Mouse (Mus musculus): ENCODE results near the gene Plac9b. TPM values are rescaled to one million over a fixed set of nuclear protein-coding genes. Genes with fewer than 3 reads are reported as not detected.
"Not testable (repeated sequence)": the region's sequence is repeated elsewhere in the genome, so short reads cannot be mapped to it uniquely, and the experiment has no call there.

The Plac9b gene
- 10 to 100 TPM in 1 of 2 experiments, 1 to 10 TPM in 1; 9.9 to 11.1 TPM for total RNA-seq (2021)

- DNase-seq (ENCODE audit: extremely low spot score in 1 of 2, low spot score in 1 of 2) = not testable (repeated sequence)
Measured at GRCm38 (mm10) chr14:26182380-26182779, at the start of gene Plac9b. Gene Plac9b, minus strand, starts transcription at chr14:26182480.

- DNase-seq (ENCODE audit: extremely low spot score in 1 of 2, low spot score in 1 of 2) = not testable (repeated sequence)
Measured at GRCm38 (mm10) chr14:26216233-26217000, 34.1 kb upstream of the Plac9b start.

GRCm38 (mm10) chr14:26206926-26207247 is 24.6 kb upstream of the Plac9b start, which contains the start of gene Tmem254b:
Gene Tmem254b, minus strand, starts transcription at chr14:26207041.
- not testable (repeated sequence) for DNase-seq (ENCODE audit: extremely low spot score in 1 of 2, low spot score in 1 of 2)

- DNase-seq (ENCODE audit: extremely low spot score in 1 of 2, low spot score in 1 of 2) = not testable (repeated sequence)
Measured at GRCm38 (mm10) chr14:26206197-26206925, 24.1 kb upstream of the Plac9b start.

- not testable (repeated sequence) for DNase-seq (ENCODE audit: extremely low spot score in 1 of 2, low spot score in 1 of 2)
Measured at GRCm38 (mm10) chr14:26197851-26198250, 15.6 kb upstream of the Plac9b start.

- DNase-seq (ENCODE audit: extremely low spot score in 1 of 2, low spot score in 1 of 2) = not testable (repeated sequence)
Measured at GRCm38 (mm10) chr14:26188361-26188760, 6.1 kb upstream of the Plac9b start.

- not testable (repeated sequence) for DNase-seq (ENCODE audit: extremely low spot score in 1 of 2, low spot score in 1 of 2)
Measured at GRCm38 (mm10) chr14:26186638-26187037, 4.4 kb upstream of the Plac9b start.

- not testable (repeated sequence) for DNase-seq (ENCODE audit: extremely low spot score in 1 of 2, low spot score in 1 of 2)
Measured at GRCm38 (mm10) chr14:26181660-26182059, 620 bp downstream of the Plac9b start.

GRCm38 (mm10) chr14:26175028-26175427 is 7.3 kb downstream of the Plac9b start:
- DNase-seq (ENCODE audit: extremely low spot score in 1 of 2, low spot score in 1 of 2) = not testable (repeated sequence)

- not testable (repeated sequence) for DNase-seq (ENCODE audit: extremely low spot score in 1 of 2, low spot score in 1 of 2)
Measured at GRCm38 (mm10) chr14:26173955-26174354, 8.3 kb downstream of the Plac9b start.

- DNase-seq (ENCODE audit: extremely low spot score in 1 of 2, low spot score in 1 of 2) = not testable (repeated sequence)
Measured at GRCm38 (mm10) chr14:26165266-26165665, 17.0 kb downstream of the Plac9b start.

GRCm38 (mm10) chr14:26162423-26162822 is 19.9 kb downstream of the Plac9b start:
- not testable (repeated sequence) for DNase-seq (ENCODE audit: extremely low spot score in 1 of 2, low spot score in 1 of 2)

- DNase-seq (ENCODE audit: extremely low spot score in 1 of 2, low spot score in 1 of 2) = not testable (repeated sequence)
Measured at GRCm38 (mm10) chr14:26161156-26161555, 21.1 kb downstream of the Plac9b start.

- DNase-seq (ENCODE audit: extremely low spot score in 1 of 2, low spot score in 1 of 2) = not testable (repeated sequence)
Measured at GRCm38 (mm10) chr14:26156032-26156431, 26.2 kb downstream of the Plac9b start.

GRCm38 (mm10) chr14:26147095-26147494 is 35.2 kb downstream of the Plac9b start:
- DNase-seq (ENCODE audit: extremely low spot score in 1 of 2, low spot score in 1 of 2) = not testable (repeated sequence)

- not testable (repeated sequence) for DNase-seq (ENCODE audit: extremely low spot score in 1 of 2, low spot score in 1 of 2)
Measured at GRCm38 (mm10) chr14:26119095-26119494, 63.2 kb downstream of the Plac9b start.

GRCm38 (mm10) chr14:26118550-26119000 is 63.7 kb downstream of the Plac9b start:
- DNase-seq (ENCODE audit: extremely low spot score in 1 of 2, low spot score in 1 of 2) = not testable (repeated sequence)

- not testable (repeated sequence) for DNase-seq (ENCODE audit: extremely low spot score in 1 of 2, low spot score in 1 of 2)
Measured at GRCm38 (mm10) chr14:26118150-26118549, 64.1 kb downstream of the Plac9b start, which contains the start of gene Duxbl2. Gene Duxbl2, plus strand, starts transcription at chr14:26118349.
